Mouse (Mus musculus): ENCODE data around the gene Commd9.

Commd9 gene

GRCm38 (mm10) chr2:101909326-101910080 lies 23.5 kb downstream of the Commd9 start:
- no peak for DNase-seq (ENCODE audit: low read depth, low spot score)

GRCm38 (mm10) chr2:101918518-101918917 lies 32.5 kb downstream of the Commd9 start:
- no peak for DNase-seq (ENCODE audit: low read depth, low spot score)

- no peak for DNase-seq (ENCODE audit: low read depth, low spot score)
These were observed 34.1 kb downstream of the Commd9 start for GRCm38 (mm10) chr2:101920136-101920554.

GRCm38 (mm10) chr2:101922302-101922701 lies 36.3 kb downstream of the Commd9 start:
- no peak for DNase-seq (ENCODE audit: low read depth, low spot score)

GRCm38 (mm10) chr2:101923181-101923580 lies 37.1 kb downstream of the Commd9 start:
- DNase-seq (ENCODE audit: low read depth, low spot score), result no peak

GRCm38 (mm10) chr2:101925183-101925582 lies 39.1 kb downstream of the Commd9 start:
- no peak for DNase-seq (ENCODE audit: low read depth, low spot score)

- DNase-seq (ENCODE audit: low read depth, low spot score), result no peak
These were observed 39.6 kb downstream of the Commd9 start for GRCm38 (mm10) chr2:101925591-101926188.

GRCm38 (mm10) chr2:101932169-101932936 lies 46.3 kb downstream of the Commd9 start:
- DNase-seq (ENCODE audit: low read depth, low spot score), result no peak

GRCm38 (mm10) chr2:101933301-101933700 lies 47.3 kb downstream of the Commd9 start:
- no peak for DNase-seq (ENCODE audit: low read depth, low spot score)

- DNase-seq (ENCODE audit: low read depth, low spot score), result no peak
These were observed 49.0 kb downstream of the Commd9 start for GRCm38 (mm10) chr2:101935006-101935405.

- no peak for DNase-seq (ENCODE audit: low read depth, low spot score)
These were observed 64.9 kb downstream of the Commd9 start for GRCm38 (mm10) chr2:101950716-101951520.

All from CD4-positive helper T cell, adult 2 months (primary cell).